Mouse (Mus musculus) testis, adult 2 months (tissue): ENCODE results near the gene Mypn. TPM values are rescaled to one million over a fixed set of nuclear protein-coding genes. Genes with fewer than 3 reads are reported as not detected.

Experiments used
- H3K27ac ChIP-seq: fragments of 200-500 bp; 2 replicates; pipeline ENCODE4 v1.5.1; 2012; ENCODE audit warnings: low read depth, low read length; ENCODE audit not compliant: control insufficient read depth, insufficient read depth
- H3K27me3 ChIP-seq: fragments of 200-500 bp; 2 replicates; pipeline ENCODE4 v1.6.1; 2012; ENCODE audit warnings: mild to moderate bottlenecking, low read length, moderate library complexity; ENCODE audit not compliant: control insufficient read depth, insufficient read depth
- H3K36me3 ChIP-seq: fragments of 200-500 bp; 2 replicates; pipeline ENCODE4 v1.6.1; 2012; ENCODE audit warnings: mild to moderate bottlenecking, low read length; ENCODE audit not compliant: control insufficient read depth, insufficient read depth
- H3K4me1 ChIP-seq: fragments of 200-500 bp; 2 replicates; pipeline ENCODE4 v1.6.1; 2012; ENCODE audit warnings: low read length; ENCODE audit not compliant: control insufficient read depth, insufficient read depth
- H3K4me3 ChIP-seq: fragments of 200-500 bp; 2 replicates; pipeline ENCODE4 v1.5.1; 2012; ENCODE audit warnings: low read depth, mild to moderate bottlenecking, low read length, moderate library complexity, mixed read lengths; ENCODE audit not compliant: control insufficient read depth
- CTCF ChIP-seq: fragments of 200-500 bp; IDR thresholded peaks from 2 replicates; pipeline ENCODE4 v1.5.1; 2012; ENCODE audit warnings: low read depth, mild to moderate bottlenecking, inconsistent platforms, low read length, moderate library complexity; ENCODE audit not compliant: control insufficient read depth, insufficient read depth, insufficient replicate concordance
- POLR2A ChIP-seq: fragments of 200-500 bp; IDR thresholded peaks from 2 replicates; pipeline ENCODE4 v1.6.1; 2012; ENCODE audit warnings: low read depth, mild to moderate bottlenecking, inconsistent platforms, low read length, moderate library complexity; ENCODE audit not compliant: control insufficient read depth
- polyA plus RNA-seq: library from polyadenylated mRNA; depleted of rRNA; stranded (reverse); fragments of >200 nt; gene quantifications from 2 replicates; pipeline ENCODE4 v1.2.3, GENCODE M21; 2012

The Mypn gene
- polyA plus RNA-seq, 1 experiment = 3.2 TPM

DNA sequence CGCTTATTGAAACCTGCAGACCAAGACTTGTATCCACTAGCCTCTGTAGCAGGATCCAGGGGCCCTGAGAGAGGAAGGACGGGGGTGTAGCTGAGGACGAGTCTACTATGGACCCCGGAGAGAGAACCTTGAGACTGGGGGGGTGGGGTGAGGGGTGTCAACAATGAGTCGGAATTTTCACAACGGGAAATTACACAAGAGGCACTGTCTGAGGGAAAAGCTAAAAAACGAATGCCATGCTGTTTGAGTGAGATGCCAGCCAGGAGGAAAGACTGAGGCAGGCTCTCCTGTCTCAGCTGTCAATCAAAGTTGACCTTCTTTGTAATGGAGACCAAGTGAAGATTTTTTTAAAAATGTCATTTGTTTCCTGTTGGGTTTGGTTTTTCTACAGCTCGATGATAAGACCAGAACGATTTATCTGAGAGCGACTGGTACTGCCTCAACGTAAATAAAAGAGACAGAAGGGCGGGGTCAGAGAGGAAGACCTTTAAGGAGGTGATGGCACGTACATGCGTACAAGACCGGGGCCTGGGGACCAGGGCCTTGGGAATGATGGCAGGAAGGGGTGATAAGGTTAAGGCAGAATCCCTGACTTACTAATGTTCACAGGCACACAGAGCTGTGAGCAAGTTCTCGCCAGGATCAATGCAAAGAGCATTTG, 37.9 kb downstream of the Mypn start:
- Histone ChIP-seq H3K4me1 (peaks cover 4% of the 10 kb centered on the region), H3K4me3 (no peak overlapping the region), H3K36me3 (no peaks in the 10 kb centered on the region), H3K27ac (no peak overlapping the region), H3K27me3 (no peaks in the 10 kb centered on the region)
- TF ChIP-seq CTCF (no peak), POLR2A (no peak)

- Histone ChIP-seq H3K4me1 (peaks cover 8% of the 10 kb centered on the region), H3K36me3 (no peaks in the 10 kb centered on the region), H3K4me3 (peak overlapping the region; percentile 61), H3K27ac (peak overlapping the region; percentile 69), H3K27me3 (no peaks in the 10 kb centered on the region)
- TF ChIP-seq CTCF (no peak), POLR2A (no peak)
Observed at GRCm38 (mm10) chr10:63161240-63161639, 42.5 kb downstream of the Mypn start.

DNA sequence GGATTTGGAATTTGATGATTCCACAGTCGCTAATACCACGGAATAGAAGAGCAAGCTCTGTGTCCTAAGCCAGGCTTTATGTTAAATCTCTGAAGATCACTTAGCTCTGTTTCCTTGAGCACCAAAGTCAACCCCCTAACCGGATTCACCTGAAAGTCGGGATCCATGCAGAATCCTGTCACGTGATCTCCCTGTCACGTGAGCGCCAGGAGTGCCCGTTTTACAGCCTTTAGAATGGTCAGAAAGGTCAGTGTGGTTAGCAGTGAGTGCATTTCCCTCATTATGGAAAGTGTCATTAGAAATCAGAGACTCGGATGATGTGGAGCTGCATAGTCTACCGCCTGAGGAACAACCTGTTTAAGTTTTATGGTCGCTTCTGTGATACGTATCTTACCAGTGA, 43.1 kb downstream of the Mypn start:
- Histone ChIP-seq H3K27me3 (no peaks in the 10 kb centered on the region), H3K36me3 (no peaks in the 10 kb centered on the region), H3K4me1 (peaks cover 8% of the 10 kb centered on the region), H3K4me3 (peak overlapping the region; percentile 61), H3K27ac (peak overlapping the region; percentile 69)
- TF ChIP-seq CTCF = no peak
- TF ChIP-seq POLR2A = no peak

DNA sequence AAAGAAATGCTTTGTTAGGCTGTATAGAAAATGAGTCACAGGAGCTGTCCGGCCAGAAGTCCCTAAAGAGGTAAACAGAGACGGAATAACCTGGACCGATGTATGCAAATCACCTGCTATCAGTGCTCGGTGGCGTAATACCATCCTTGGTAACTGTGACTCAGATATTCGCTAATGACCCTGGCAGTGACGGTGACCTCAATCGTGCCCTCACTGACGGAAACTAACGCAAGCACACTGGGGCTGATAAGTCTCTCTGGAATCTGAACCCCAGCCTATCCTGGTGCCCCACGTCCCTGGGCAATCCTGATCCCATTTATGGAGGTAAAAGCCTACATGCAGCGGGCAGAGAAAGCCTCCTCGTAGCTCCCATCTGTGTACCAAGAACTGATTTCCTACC, 45.6 kb downstream of the Mypn start:
- Histone ChIP-seq H3K27ac (no peak overlapping the region), H3K36me3 (no peaks in the 10 kb centered on the region), H3K27me3 (no peaks in the 10 kb centered on the region), H3K4me1 (peaks cover 8% of the 10 kb centered on the region), H3K4me3 (no peak overlapping the region)
- TF ChIP-seq POLR2A (no peak), CTCF (no peak)

- H3K27me3 ChIP-seq = no peaks in the 10 kb centered on the region
- H3K36me3 ChIP-seq = no peaks in the 10 kb centered on the region
- no peak for TF ChIP-seq CTCF
- TF ChIP-seq POLR2A = no peak
- peak overlapping the region; percentile 45 for H3K27ac ChIP-seq
- no peak overlapping the region for H3K4me3 ChIP-seq
- H3K4me1 ChIP-seq = peaks cover 8% of the 10 kb centered on the region
Observed at GRCm38 (mm10) chr10:63157491-63157890, 46.3 kb downstream of the Mypn start.

DNA sequence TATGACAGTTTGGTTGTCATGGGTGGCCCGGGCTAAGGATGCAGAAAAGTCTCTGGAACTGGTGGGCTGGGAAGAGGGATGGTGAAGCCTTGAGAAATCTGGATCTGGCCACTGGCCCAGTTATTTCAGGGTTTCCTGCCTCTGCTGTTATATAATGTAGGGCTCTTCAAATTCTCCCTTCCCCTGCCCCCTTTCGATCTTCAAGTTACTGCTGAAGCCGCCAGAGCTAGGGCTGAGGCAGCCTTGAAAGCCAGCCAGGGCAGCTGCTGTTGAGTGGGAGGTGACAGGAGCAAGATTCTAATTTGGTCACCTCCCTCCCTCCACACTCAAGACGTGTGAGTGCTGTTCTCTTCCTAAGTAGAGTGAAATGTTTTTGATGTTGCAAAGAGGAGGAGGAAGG, 46.8 kb downstream of the Mypn start:
- Histone ChIP-seq H3K27me3 (no peaks in the 10 kb centered on the region), H3K4me3 (no peak overlapping the region), H3K4me1 (peaks cover 8% of the 10 kb centered on the region), H3K27ac (peak overlapping the region; percentile 45; the same call in 1 of the 2 replicates), H3K36me3 (no peaks in the 10 kb centered on the region)
- TF ChIP-seq POLR2A (no peak), CTCF (no peak)

DNA sequence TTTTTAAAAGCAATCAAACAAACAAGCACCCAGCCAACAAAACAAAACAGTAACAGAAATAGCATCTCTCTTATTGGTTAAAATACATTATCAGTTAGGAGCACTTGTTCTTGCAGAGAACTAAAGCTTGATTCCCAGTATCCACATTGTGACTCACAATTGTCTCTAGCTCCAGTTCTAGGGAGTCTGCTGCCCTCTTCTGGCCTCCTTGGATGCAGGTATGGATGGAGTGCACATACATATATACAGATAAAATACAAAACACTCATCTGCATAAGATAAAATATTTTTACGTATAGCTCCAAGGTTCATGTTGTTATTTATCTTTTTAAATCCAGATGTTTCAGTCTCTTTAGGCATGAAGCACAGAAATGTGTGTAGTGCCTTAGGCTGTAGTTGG, 47.4 kb downstream of the Mypn start:
- no peaks in the 10 kb centered on the region for H3K27me3 ChIP-seq
- TF ChIP-seq CTCF = no peak
- TF ChIP-seq POLR2A = no peak
- H3K36me3 ChIP-seq = no peaks in the 10 kb centered on the region

GRCm38 (mm10) chr10:63155668-63156350, 47.9 kb downstream of the Mypn start:
- no peaks in the 10 kb centered on the region for H3K36me3 ChIP-seq
- TF ChIP-seq POLR2A (no peak), CTCF (no peak)

More for the DNA sequence above, 47.4 kb downstream of the Mypn start:
- no peak overlapping the region for H3K4me3 ChIP-seq
- peaks cover 8% of the 10 kb centered on the region for H3K4me1 ChIP-seq
- H3K27ac ChIP-seq = no peak overlapping the region

More at GRCm38 (mm10) chr10:63155668-63156350, 47.9 kb downstream of the Mypn start:
- Histone ChIP-seq H3K4me1 (0 out of 2 replicates have a peak, but pooled peaks cover 4% of the 10 kb centered on the region), H3K27ac (no peak overlapping the region), H3K4me3 (no peak overlapping the region), H3K27me3 (no peaks in the 10 kb centered on the region)
